Mouse (Mus musculus): Measurements from ENCODE around the gene Pde11a.

Pde11a gene

GRCm38 (mm10) chr2:75960366-75961330, 377.9 kb downstream of the Pde11a start:
- DNase-seq (ENCODE audit: extremely low read depth, low read depth) = no peak

- no peak for DNase-seq (ENCODE audit: extremely low read depth, low read depth)
These were observed 378.7 kb downstream of the Pde11a start for GRCm38 (mm10) chr2:75959850-75960365.

- DNase-seq (ENCODE audit: extremely low read depth, low read depth) = no peak
These were observed 379.3 kb downstream of the Pde11a start for GRCm38 (mm10) chr2:75959183-75959849.

GRCm38 (mm10) chr2:75955709-75956108, 382.9 kb downstream of the Pde11a start:
- DNase-seq (ENCODE audit: extremely low read depth, low read depth) = no peak

- no peak for DNase-seq (ENCODE audit: extremely low read depth, low read depth)
These were observed 385.3 kb downstream of the Pde11a start for GRCm38 (mm10) chr2:75953320-75953719.

GRCm38 (mm10) chr2:75950685-75951084, 387.9 kb downstream of the Pde11a start:
- DNase-seq (ENCODE audit: extremely low read depth, low read depth) = no peak

Data from MEL-GATA-1-ER (cell line).